Mouse (Mus musculus) olfactory bulb, adult 2 months (tissue): ENCODE data around the gene Rhoq.

Source experiments
- CTCF ChIP-seq: fragments of 200-500 bp; IDR thresholded peaks from 2 replicates; pipeline ENCODE4 v1.5.1; 2012; ENCODE audit warnings: low read depth, mild to moderate bottlenecking, low read length, moderate library complexity; ENCODE audit not compliant: insufficient read depth
- POLR2A ChIP-seq: fragments of 200-500 bp; IDR thresholded peaks from 2 replicates; pipeline ENCODE4 v1.6.1; 2012; ENCODE audit warnings: mild to moderate bottlenecking, low read depth, low read length, moderate library complexity; ENCODE audit not compliant: insufficient read depth

GRCm38 (mm10) chr17:86971036-86971435, 8.2 kb downstream of the Rhoq start:
- no peak for TF ChIP-seq POLR2A
- no peak for TF ChIP-seq CTCF
